Mouse (Mus musculus) embryonic facial prominence, embryonic 10.5 days (tissue): ENCODE measurements around the gene Olfr372. TPM values are rescaled to one million over a fixed set of nuclear protein-coding genes. Genes with fewer than 3 reads are reported as not detected.
"Not testable (repeated sequence)": the region's sequence is repeated elsewhere in the genome, so short reads cannot be mapped to it uniquely, and the experiment has no call there.

Experiments used
- DNase-seq: peaks from one replicate; pipeline ENCODE4 v3.0.0-alpha.2; 2017; ENCODE audit warnings: low spot score
- H3K27ac ChIP-seq: fragments of 300-500 bp; sonication (generic); replicated peaks from 2 replicates; pipeline ENCODE4 v1.5.1; 2016; ENCODE audit warnings: mild to moderate bottlenecking
- H3K27me3 ChIP-seq: fragments of 300-500 bp; sonication (generic); replicated peaks from 2 replicates; pipeline ENCODE4 v1.6.1; 2016; ENCODE audit warnings: low read depth, mild to moderate bottlenecking; ENCODE audit not compliant: poor library complexity, severe bottlenecking
- H3K36me3 ChIP-seq: fragments of 300-500 bp; sonication (generic); replicated peaks from 2 replicates; pipeline ENCODE4 v1.6.1; 2016; ENCODE audit warnings: mild to moderate bottlenecking, moderate library complexity
- H3K4me1 ChIP-seq: fragments of 300-500 bp; sonication (generic); 2 replicates; pipeline ENCODE4 v1.6.1; 2016
- H3K4me3 ChIP-seq: fragments of 300-500 bp; sonication (generic); 2 replicates; pipeline ENCODE4 v1.5.1; 2016; ENCODE audit warnings: mild to moderate bottlenecking, moderate library complexity
- H3K9me3 ChIP-seq: fragments of 300-500 bp; sonication (generic); 2 replicates; pipeline ENCODE4 v1.6.1; 2016; ENCODE audit warnings: mild to moderate bottlenecking
- WGBS: fragments of 180-500 bp; shearing (Covaris S2); methylation state at CpG from one replicate; pipeline ENCODE4 v1.1.7; 2016; 5-methylcytosine and 5-hydroxymethylcytosine counted together
- polyA plus RNA-seq: library from polyadenylated mRNA; unstranded; fragments of >200 nt; fragmentation: Nextera tagmentation; extraction: Ambion mirVana; gene quantifications from 2 replicates; pipeline ENCODE4 v1.2.1, GENCODE M21; 2016

The Olfr372 gene
- not detected in 2 replicates for polyA plus RNA-seq

GRCm38 (mm10) chr8:72040918-72041317, at the start of gene Olfr372:
TSS of gene Olfr372 (plus strand) at chr8:72041218.
- 89% methylated on average over 4 of the region's 4 CpGs for WGBS
- H3K4me1 ChIP-seq, DNase-seq: not testable (repeated sequence)

DNA sequence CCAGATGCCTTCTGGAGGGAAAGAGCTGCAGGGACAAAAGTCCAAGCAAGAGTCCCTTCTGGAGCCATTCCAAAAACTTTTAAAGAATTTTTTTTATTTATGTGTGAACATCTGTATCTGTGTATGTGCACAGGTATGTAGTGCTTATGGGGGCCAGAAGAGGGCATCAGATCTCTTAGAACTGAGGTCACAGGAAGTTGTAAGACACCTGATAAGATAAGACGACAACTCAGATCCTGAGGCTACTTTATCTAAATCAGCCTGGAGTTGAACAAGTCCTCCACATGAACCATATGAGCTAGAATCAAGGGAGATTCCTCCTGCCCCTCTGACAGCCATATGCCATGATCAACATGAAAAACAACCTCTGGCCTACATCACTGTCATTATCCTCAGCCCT, 41.6 kb upstream of the Olfr372 start:
- Histone ChIP-seq H3K27me3 (no peaks in the 10 kb centered on the region), H3K4me3 (no peak overlapping the region), H3K36me3 (no peaks in the 10 kb centered on the region), H3K4me1 (no peaks in the 10 kb centered on the region), H3K9me3 (no peaks in the 10 kb centered on the region; the same call in 1 of the 2 replicates), H3K27ac (no peak overlapping the region)
- no peak for DNase-seq
- 94% methylated on average over 1 of the region's 1 CpGs for WGBS

More at GRCm38 (mm10) chr8:72040918-72041317, at the start of gene Olfr372:
- not testable (repeated sequence) for H3K9me3 ChIP-seq, H3K4me3 ChIP-seq, H3K27ac ChIP-seq, H3K36me3 ChIP-seq, H3K27me3 ChIP-seq

DNA sequence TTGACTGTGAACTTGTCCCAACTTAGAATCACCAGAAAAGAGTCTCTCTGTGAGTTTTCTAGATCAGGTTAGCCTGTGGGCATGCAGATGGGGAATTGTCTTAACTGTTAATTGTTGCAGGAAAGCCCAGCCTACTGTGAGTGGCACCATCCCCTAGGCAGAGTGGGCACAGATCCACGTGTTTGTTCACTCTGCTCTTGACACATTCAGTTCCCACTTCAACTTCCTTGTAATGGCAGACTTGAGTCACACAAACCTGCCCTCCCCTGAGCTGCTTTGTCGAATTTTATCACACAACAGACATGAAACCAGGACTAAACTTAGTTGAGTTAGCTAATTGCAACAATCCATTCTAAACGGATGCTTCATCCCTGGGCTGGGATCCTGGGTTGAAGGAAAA, 40.8 kb upstream of the Olfr372 start:
- Histone ChIP-seq H3K36me3 (no peaks in the 10 kb centered on the region), H3K9me3 (no peaks in the 10 kb centered on the region; the same call in 1 of the 2 replicates), H3K4me3 (no peak overlapping the region), H3K27ac (no peak overlapping the region), H3K4me1 (no peaks in the 10 kb centered on the region), H3K27me3 (no peaks in the 10 kb centered on the region)
- DNase-seq, result no peak
- 66% methylated on average over 3 of the region's 3 CpGs for WGBS

- no peaks in the 10 kb centered on the region for H3K27me3 ChIP-seq
- no peak for DNase-seq
- H3K4me1 ChIP-seq, result no peaks in the 10 kb centered on the region
- H3K27ac ChIP-seq, result no peak overlapping the region
- H3K4me3 ChIP-seq, result no peak overlapping the region
- no peaks in the 10 kb centered on the region for H3K36me3 ChIP-seq
- no peaks in the 10 kb centered on the region; the same call in 1 of the 2 replicates for H3K9me3 ChIP-seq
Measured at GRCm38 (mm10) chr8:72002942-72003341, 38.1 kb upstream of the Olfr372 start.

DNA sequence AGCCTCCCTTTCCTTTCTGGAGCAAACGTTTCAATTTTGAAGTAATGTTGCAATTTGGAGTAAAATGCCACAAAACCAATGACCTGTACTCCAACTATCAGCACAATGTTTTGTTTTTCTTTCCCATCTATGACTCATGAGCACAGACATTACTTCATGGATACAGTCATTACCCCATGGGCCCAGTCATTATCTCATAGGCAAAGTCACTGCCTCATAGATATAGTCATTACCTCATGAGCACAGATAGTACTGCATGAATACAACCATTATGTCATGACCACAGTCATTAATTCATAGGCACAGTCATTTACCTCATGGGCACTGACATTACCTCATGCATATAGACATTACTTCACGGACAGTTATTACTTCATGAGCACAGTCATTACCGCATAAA, 35.1 kb upstream of the Olfr372 start:
- no peaks in the 10 kb centered on the region for H3K4me1 ChIP-seq
- H3K27me3 ChIP-seq, result no peaks in the 10 kb centered on the region
- no peaks in the 10 kb centered on the region for H3K36me3 ChIP-seq
- no peak overlapping the region for H3K27ac ChIP-seq
- DNase-seq, result no peak
- H3K9me3 ChIP-seq, result no peaks in the 10 kb centered on the region
- 78% methylated on average over 3 of the region's 3 CpGs for WGBS
- no peak overlapping the region for H3K4me3 ChIP-seq

DNA sequence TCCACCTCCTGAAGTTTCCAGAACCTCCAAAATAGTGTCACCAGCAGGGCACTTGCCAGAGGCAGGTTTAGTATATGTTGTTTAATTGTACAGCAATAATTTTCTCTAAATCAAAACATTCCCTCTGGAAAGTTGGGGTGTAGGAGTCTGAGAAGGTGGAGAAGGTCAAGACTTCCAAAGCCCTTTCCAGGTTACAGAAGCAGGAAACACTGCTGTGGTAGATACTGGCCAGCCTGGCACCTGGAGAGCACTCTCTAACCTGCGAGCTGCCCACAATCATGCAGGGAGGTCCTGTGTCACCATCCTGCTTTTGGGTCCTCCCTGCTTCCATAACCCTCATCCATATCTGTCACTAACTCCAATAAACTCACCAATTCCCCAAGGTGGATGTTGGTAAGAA, 34.3 kb upstream of the Olfr372 start:
- no peaks in the 10 kb centered on the region for H3K36me3 ChIP-seq
- 81% methylated on average over 1 of the region's 1 CpGs for WGBS
- no peaks in the 10 kb centered on the region for H3K4me1 ChIP-seq
- no peak for DNase-seq
- H3K4me3 ChIP-seq, result no peak overlapping the region
- H3K27ac ChIP-seq, result no peak overlapping the region
- no peaks in the 10 kb centered on the region for H3K9me3 ChIP-seq
- H3K27me3 ChIP-seq, result no peaks in the 10 kb centered on the region

DNA sequence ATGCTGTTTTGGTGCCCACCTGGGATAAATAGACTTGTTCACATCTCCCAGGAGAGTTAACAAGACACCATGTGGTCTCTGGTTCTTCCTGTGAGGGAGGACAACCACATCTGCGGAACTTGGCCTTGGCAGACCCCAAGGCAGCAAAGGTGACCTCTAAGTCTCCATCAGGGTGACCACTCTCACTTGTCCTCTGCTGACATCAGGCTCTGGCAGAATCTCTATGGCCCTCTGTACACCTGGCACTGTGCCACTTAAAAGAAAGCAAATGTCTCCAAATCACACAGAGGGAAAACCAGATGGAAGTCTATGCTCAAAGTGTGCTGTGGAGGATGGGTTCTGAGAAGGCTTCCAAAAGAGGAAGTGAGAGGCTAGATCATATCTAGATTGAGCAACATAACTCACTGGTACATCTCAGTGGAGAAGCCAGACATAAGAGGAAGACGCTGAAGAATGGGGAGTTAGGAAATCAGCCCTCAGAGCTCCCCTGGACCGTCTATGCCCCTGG, 32.8 kb upstream of the Olfr372 start:
- H3K9me3 ChIP-seq, result no peaks in the 10 kb centered on the region
- no peaks in the 10 kb centered on the region for H3K4me1 ChIP-seq
- no peaks in the 10 kb centered on the region for H3K27me3 ChIP-seq
- no peak overlapping the region for H3K27ac ChIP-seq
- no peaks in the 10 kb centered on the region for H3K36me3 ChIP-seq
- 72% methylated on average over 3 of the region's 3 CpGs for WGBS
- H3K4me3 ChIP-seq, result no peak overlapping the region
- no peak for DNase-seq

DNA sequence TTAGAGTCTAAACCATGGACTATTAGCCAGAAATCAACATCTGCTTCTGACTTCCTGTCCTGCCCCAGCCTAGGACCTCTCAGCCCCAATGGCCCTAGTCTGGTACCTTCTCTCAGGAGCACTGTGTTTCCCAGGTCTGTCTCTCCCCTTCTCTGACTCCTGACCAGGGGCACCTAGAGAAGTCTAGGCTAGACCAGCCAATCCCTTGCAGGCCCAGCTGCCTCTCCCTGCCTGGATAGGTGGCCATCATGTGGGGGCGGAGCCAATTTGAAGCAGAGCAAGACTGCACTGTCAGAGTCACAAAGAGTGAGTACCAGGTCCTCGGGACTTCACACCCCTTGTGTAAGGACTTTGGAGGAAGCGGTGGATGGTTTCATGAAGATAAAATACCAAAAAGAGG, 31.5 kb upstream of the Olfr372 start, which contains the start of gene Cyp4f18:
TSS of gene Cyp4f18 (minus strand) at position 154 of the 400 bp plus-strand sequence.
- WGBS, result 71% methylated on average over 3 of the region's 3 CpGs
- Histone ChIP-seq H3K27ac (no peak within 1 kb of the TSS), H3K4me3 (no peak within 1 kb of the TSS), H3K4me1 (no peaks in the 10 kb centered on the region), H3K9me3 (no peaks in the 10 kb centered on the region), H3K36me3 (no peaks in the 10 kb centered on the region), H3K27me3 (no peaks in the 10 kb centered on the region)
- no peak for DNase-seq

GRCm38 (mm10) chr8:72013506-72014228, 27.4 kb upstream of the Olfr372 start:
- DNase-seq, H3K4me1 ChIP-seq, H3K4me3 ChIP-seq, H3K27me3 ChIP-seq, H3K27ac ChIP-seq, H3K9me3 ChIP-seq, H3K36me3 ChIP-seq: not testable (repeated sequence)
- WGBS, result 70% methylated on average over 6 of the region's 6 CpGs

GRCm38 (mm10) chr8:72017339-72017738, 23.7 kb upstream of the Olfr372 start:
- not testable (repeated sequence) for H3K4me3 ChIP-seq, H3K27me3 ChIP-seq, DNase-seq, H3K4me1 ChIP-seq, H3K36me3 ChIP-seq, H3K27ac ChIP-seq, H3K9me3 ChIP-seq
- 83% methylated on average over 2 of the region's 2 CpGs for WGBS

GRCm38 (mm10) chr8:72018141-72018540, 22.9 kb upstream of the Olfr372 start:
- Histone ChIP-seq H3K27ac (no peak overlapping the region), H3K4me3 (no peak overlapping the region), H3K27me3 (no peaks in the 10 kb centered on the region), H3K9me3 (no peaks in the 10 kb centered on the region), H3K4me1 (no peaks in the 10 kb centered on the region), H3K36me3 (no peaks in the 10 kb centered on the region)
- no peak for DNase-seq
- WGBS, result 82% methylated on average over 2 of the region's 2 CpGs

DNA sequence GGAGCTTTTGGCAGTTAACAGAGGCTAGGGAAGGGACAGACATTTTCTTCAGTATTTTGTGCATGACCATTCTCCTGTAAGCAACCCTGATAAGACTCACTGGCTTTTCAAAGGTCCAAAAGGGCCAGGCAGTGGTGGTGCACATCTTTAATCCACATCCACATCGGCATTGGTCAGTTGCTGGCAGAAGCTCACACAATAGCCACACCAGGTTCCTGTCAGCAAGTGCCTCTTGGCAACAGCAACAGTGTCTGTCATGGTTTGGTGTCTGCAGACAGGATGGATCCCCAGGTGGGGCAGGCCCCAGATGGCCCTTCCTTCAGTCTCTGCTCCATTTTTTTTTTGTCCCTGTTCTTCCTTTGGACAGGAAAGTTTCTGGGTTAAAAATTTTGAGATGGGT, 22.0 kb upstream of the Olfr372 start:
- DNase-seq, H3K9me3 ChIP-seq, H3K4me3 ChIP-seq, H3K4me1 ChIP-seq, H3K27me3 ChIP-seq, H3K36me3 ChIP-seq, H3K27ac ChIP-seq: not testable (repeated sequence)
- 84% methylated on average over 1 of the region's 1 CpGs for WGBS

DNA sequence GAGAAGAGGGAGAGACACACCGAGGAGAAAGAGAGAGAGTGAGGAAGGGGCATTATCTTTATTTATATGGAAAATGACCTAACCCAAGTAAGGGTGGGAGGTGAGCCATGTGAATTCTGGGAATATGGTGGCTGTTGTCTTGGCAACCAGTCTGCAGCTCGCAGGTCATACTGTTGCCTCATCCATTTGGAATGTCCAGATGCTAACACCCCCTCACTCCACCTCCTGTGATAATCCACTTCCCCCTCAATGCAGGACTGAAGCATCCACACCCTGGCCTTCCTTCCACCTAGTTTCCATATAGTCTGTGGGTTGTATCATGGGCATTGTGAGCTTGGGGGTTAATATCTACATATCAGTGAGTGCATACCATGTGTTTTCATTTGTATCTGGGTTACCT, 21.2 kb upstream of the Olfr372 start:
- no peak for DNase-seq
- WGBS, result 65% methylated on average over 2 of the region's 2 CpGs
- H3K4me1 ChIP-seq, result no peaks in the 10 kb centered on the region
- no peak overlapping the region for H3K27ac ChIP-seq
- H3K27me3 ChIP-seq, result no peaks in the 10 kb centered on the region
- no peaks in the 10 kb centered on the region for H3K9me3 ChIP-seq
- no peak overlapping the region for H3K4me3 ChIP-seq
- H3K36me3 ChIP-seq, result no peaks in the 10 kb centered on the region
